Mouse (Mus musculus): ENCODE measurements around the gene Esrrg. TPM values are rescaled to one million over a fixed set of nuclear protein-coding genes. Genes with fewer than 3 reads are reported as not detected.

Gene Esrrg
- polyA plus RNA-seq, 1 experiment from 2014 or later, result 31.6 TPM

DNA sequence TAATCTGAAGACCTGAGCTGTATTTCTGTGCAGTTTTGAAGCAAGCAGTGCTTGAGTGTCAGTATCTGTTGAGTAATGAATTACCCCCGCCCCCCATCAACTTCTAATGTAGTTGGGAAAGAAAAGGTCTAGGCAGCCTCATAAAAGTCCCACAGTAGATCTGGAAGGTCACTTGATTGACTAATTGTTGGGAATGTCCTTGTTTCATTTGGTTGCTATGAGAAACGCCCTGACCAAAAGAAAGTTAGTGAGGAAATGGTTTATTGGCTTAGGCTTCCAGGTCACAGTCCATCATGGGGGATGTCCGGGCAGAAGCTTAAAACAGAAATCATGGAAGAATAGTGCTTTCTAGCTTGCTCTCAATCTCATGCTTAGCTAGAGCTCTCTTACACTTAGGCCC lies 287.7 kb downstream of the Esrrg start:
- H3K27me3 ChIP-seq (replicated peaks), result no peaks in the 10 kb centered on the region
- H3K4me1 ChIP-seq, result no peaks in the 10 kb centered on the region
- no peak for ATAC-seq (ENCODE audit: low FRiP score)
- H3K4me3 ChIP-seq (replicated peaks), result no peak overlapping the region
- no peaks in the 10 kb centered on the region for H3K36me3 ChIP-seq
- H3K9me3 ChIP-seq (replicated peaks), result no peaks in the 10 kb centered on the region
- H3K27ac ChIP-seq (replicated peaks), result no peak overlapping the region
- no peak overlapping the region for H3K9ac ChIP-seq (replicated peaks)
- H3K4me2 ChIP-seq, result no peak overlapping the region
- WGBS, result 64% methylated on average over 3 of the region's 3 CpGs

DNA sequence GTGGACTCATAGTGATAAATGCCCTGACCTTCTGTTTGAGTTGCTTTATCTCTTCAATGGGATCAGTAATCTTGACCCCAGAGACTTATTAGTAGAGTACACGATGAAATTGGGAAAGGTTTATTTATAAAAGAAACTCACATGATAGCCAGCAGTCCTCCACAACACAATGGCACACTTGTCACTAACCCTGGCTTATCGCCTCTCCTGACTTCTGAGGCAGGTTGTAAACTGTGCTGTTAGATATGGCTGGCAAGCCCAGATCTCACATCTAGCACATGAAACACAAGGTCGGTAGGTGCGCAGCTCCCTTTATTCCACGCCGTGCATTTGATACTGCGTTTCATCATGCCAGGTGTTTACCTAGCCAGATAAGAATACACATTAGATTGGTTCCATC lies 288.3 kb downstream of the Esrrg start:
- Histone ChIP-seq H3K9me3 (replicated peaks) (no peaks in the 10 kb centered on the region), H3K9ac (replicated peaks) (no peak overlapping the region), H3K36me3 (no peaks in the 10 kb centered on the region), H3K4me2 (no peak overlapping the region), H3K4me3 (replicated peaks) (no peak overlapping the region), H3K4me1 (no peaks in the 10 kb centered on the region), H3K27ac (replicated peaks) (no peak overlapping the region), H3K27me3 (replicated peaks) (no peaks in the 10 kb centered on the region)
- ATAC-seq (ENCODE audit: low FRiP score), result no peak
- WGBS, result 93% methylated on average over 7 of the region's 7 CpGs

DNA sequence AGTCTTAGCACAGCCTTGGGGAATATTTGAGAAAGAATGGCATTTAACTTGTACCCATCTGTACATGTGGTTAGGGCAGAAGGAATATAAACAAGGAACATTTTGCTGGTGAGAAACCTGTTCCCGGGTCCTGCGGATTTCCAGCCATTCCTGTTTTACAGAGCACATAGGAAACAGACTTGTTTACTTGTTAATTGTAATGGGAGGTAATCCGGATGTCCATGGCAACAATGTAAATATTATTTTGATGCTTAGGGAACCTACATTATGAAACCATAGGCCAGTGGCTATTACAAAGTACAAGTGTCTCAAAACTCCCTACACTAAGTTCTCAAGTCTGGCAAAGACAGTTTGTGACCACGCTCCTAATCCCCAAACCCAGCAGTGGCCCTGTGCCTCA lies 290.9 kb downstream of the Esrrg start:
- no peak for ATAC-seq (ENCODE audit: low FRiP score)
- WGBS, result 83% methylated on average over 4 of the region's 4 CpGs
- H3K4me3 ChIP-seq (replicated peaks), result no peak overlapping the region

DNA sequence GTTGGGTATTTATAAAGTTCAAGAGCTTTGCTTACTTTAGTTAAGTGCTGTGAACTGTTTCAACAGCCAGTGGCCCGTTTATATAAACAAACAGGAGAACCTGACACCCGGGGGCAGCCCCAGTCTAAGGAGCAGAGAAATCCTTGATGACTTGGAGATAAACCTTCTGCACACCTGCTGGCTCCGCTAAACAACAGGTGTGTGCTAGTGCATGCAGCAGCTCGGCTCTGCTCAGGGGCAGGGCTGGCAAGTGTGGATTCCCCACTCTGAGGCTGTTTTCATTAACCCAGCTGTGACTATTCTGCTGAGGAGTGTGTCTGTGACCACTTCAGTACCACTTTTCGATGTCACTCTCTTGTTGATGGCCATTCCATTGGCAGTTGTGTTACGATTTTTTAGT lies 292.2 kb downstream of the Esrrg start:
- H3K9me3 ChIP-seq (replicated peaks), result no peaks in the 10 kb centered on the region
- H3K4me2 ChIP-seq, result no peak overlapping the region
- no peak overlapping the region for H3K4me3 ChIP-seq (replicated peaks)
- H3K4me1 ChIP-seq, result no peaks in the 10 kb centered on the region
- no peak for ATAC-seq (ENCODE audit: low FRiP score)
- H3K9ac ChIP-seq (replicated peaks), result no peak overlapping the region
- no peak overlapping the region for H3K27ac ChIP-seq (replicated peaks)
- WGBS, result 74% methylated on average over 6 of the region's 6 CpGs
- H3K27me3 ChIP-seq (replicated peaks), result no peaks in the 10 kb centered on the region
- no peaks in the 10 kb centered on the region for H3K36me3 ChIP-seq

More for the DNA sequence above, 290.9 kb downstream of the Esrrg start:
- H3K27me3 ChIP-seq (replicated peaks), result no peaks in the 10 kb centered on the region
- H3K9ac ChIP-seq (replicated peaks), result no peak overlapping the region
- H3K4me1 ChIP-seq, result no peaks in the 10 kb centered on the region
- no peak overlapping the region for H3K27ac ChIP-seq (replicated peaks)
- H3K9me3 ChIP-seq (replicated peaks), result no peaks in the 10 kb centered on the region
- H3K36me3 ChIP-seq, result no peaks in the 10 kb centered on the region
- H3K4me2 ChIP-seq, result no peak overlapping the region

DNA sequence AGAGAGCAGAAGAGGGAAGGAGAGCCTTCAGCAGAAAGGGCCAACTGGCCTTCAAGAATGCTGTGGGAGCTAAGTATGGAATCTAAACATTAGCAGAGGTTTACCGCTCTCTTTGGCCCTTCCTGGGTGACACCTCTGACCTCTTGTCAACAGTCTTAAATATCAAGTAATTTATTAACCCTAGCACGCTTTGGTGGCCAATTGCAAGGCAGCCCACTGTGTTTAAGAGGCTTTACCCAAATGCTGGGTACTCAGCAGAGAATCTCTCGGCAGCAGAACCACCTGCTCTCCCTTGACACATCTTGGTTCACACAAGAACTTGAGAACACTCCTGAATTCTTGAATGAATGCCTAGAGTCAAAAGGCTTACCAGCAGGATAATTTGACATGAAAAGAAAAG lies 293.6 kb downstream of the Esrrg start:
- no peak overlapping the region for H3K9ac ChIP-seq (replicated peaks)
- no peaks in the 10 kb centered on the region for H3K27me3 ChIP-seq (replicated peaks)
- whole genome bisulfite sequencing, result 34% methylated on average over 3 of the region's 3 CpGs
- H3K27ac ChIP-seq (replicated peaks), result no peak overlapping the region
- no peak overlapping the region for H3K4me3 ChIP-seq (replicated peaks)
- H3K4me2 ChIP-seq, result no peak overlapping the region
- no peaks in the 10 kb centered on the region for H3K9me3 ChIP-seq (replicated peaks)
- H3K4me1 ChIP-seq, result no peaks in the 10 kb centered on the region
- no peak for ATAC-seq (ENCODE audit: low FRiP score)
- no peaks in the 10 kb centered on the region for H3K36me3 ChIP-seq

DNA sequence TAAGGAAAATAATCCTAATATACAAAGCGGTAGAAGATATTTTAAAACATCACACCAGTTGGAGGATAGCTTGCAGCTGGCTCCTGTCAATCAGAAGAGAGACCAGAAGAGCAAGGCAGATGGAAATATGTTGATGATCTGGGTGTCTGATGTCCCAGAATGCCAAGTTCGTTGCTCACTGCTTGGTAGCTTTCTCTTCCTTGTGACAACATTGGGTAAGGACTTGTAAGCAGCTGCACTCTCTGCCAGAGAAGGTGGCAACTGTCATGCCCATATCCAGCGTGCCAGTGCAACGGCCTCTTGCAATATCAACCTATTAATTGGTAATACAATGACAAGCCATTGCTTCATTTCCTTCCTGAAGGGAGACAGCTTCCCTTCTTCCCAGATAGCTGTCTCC lies 296.1 kb downstream of the Esrrg start:
- H3K4me1 ChIP-seq, result 0 out of 2 replicates have a peak, but pooled peaks cover 4% of the 10 kb centered on the region
- no peaks in the 10 kb centered on the region for H3K36me3 ChIP-seq
- H3K27me3 ChIP-seq (replicated peaks), result no peaks in the 10 kb centered on the region
- ATAC-seq (ENCODE audit: low FRiP score), result no peak
- no peak overlapping the region for H3K4me2 ChIP-seq
- H3K9me3 ChIP-seq (replicated peaks), result no peaks in the 10 kb centered on the region
- H3K27ac ChIP-seq (replicated peaks), result no peak overlapping the region
- no peak overlapping the region for H3K9ac ChIP-seq (replicated peaks)
- H3K4me3 ChIP-seq (replicated peaks), result no peak overlapping the region
- 77% methylated on average over 4 of the region's 4 CpGs for WGBS

DNA sequence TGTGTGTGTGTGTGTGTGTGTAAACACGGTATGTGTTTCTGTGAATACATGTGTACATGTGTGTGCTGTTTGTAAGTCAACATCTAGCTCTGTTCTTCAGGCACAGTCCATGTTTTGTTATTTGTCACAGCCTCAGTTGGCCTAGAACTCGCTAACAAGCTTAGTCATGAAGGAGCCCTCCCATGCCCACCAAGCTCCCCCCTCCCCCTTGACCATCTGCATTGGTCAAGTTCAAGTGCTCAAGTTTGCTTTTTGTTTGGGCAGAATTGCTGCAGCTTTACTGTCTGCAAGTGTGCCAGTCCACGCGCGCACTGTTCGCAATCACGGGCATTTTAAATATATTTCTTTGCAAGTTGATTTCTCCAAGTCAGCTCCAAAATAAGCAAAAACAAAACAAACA lies 298.8 kb downstream of the Esrrg start:
- ATAC-seq (ENCODE audit: low FRiP score), result no peak
- 66% methylated on average over 7 of the region's 7 CpGs for WGBS
- no peaks in the 10 kb centered on the region for H3K36me3 ChIP-seq
- H3K4me3 ChIP-seq (replicated peaks), result no peak overlapping the region
- 0 out of 2 replicates have a peak, but pooled peaks cover 5% of the 10 kb centered on the region for H3K4me1 ChIP-seq
- no peak overlapping the region for H3K4me2 ChIP-seq
- no peak overlapping the region for H3K27ac ChIP-seq (replicated peaks)
- H3K9ac ChIP-seq (replicated peaks), result no peak overlapping the region
- no peaks in the 10 kb centered on the region for H3K9me3 ChIP-seq (replicated peaks)
- H3K27me3 ChIP-seq (replicated peaks), result no peaks in the 10 kb centered on the region

DNA sequence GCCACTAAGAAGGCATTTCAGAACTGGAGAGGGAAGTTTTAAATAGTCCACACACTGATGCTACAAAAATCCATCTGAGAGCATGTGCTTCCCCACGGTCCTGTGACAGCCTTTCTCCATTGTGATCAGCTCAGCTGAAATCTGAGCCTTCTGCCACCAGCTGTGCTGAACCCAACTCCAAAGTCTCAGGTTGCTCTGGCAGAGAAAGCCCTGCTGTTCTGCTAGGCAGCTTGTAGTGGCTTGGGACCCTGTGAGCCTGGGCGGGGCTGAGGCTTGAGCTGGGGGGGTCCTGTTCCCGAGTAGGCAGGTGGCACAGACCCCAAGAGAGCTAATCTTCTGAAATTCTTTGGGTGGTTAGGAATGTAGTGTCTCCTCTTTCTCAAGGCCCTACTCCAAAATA lies 299.3 kb downstream of the Esrrg start:
- Histone ChIP-seq H3K36me3 (no peaks in the 10 kb centered on the region), H3K9ac (replicated peaks) (no peak overlapping the region), H3K4me2 (no peak overlapping the region), H3K27me3 (replicated peaks) (no peaks in the 10 kb centered on the region), H3K4me1 (0 out of 2 replicates have a peak, but pooled peaks cover 5% of the 10 kb centered on the region), H3K9me3 (replicated peaks) (no peaks in the 10 kb centered on the region), H3K27ac (replicated peaks) (no peak overlapping the region), H3K4me3 (replicated peaks) (no peak overlapping the region)
- no peak for ATAC-seq (ENCODE audit: low FRiP score)
- WGBS, result 7% methylated on average over 3 of the region's 3 CpGs

DNA sequence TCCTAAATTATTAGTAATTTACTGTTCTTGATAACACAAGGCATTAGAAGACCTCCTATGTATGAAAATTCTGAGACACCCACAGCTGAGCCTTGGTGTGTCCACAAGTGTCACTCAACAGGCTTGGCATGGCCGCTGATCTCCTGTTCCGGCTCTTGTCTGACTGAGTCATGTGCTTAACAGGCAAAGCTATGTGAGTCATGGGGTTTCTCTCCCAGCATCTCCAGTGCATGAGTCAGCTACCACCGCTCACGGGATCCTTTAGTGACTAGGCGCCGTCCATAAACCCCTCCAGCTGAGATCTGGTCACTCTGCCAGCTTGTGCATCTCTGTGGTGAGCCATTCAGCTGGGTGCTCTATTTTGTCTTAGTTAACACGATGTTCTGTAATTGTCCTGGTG lies 302.1 kb downstream of the Esrrg start:
- 89% methylated on average over 7 of the region's 7 CpGs for WGBS
- Histone ChIP-seq H3K36me3 (no peaks in the 10 kb centered on the region), H3K4me1 (0 out of 2 replicates have a peak, but pooled peaks cover 5% of the 10 kb centered on the region), H3K9me3 (replicated peaks) (no peaks in the 10 kb centered on the region), H3K4me2 (no peak overlapping the region), H3K4me3 (replicated peaks) (no peak overlapping the region), H3K27me3 (replicated peaks) (no peaks in the 10 kb centered on the region), H3K9ac (replicated peaks) (no peak overlapping the region), H3K27ac (replicated peaks) (no peak overlapping the region)
- ATAC-seq (ENCODE audit: low FRiP score), result no peak

DNA sequence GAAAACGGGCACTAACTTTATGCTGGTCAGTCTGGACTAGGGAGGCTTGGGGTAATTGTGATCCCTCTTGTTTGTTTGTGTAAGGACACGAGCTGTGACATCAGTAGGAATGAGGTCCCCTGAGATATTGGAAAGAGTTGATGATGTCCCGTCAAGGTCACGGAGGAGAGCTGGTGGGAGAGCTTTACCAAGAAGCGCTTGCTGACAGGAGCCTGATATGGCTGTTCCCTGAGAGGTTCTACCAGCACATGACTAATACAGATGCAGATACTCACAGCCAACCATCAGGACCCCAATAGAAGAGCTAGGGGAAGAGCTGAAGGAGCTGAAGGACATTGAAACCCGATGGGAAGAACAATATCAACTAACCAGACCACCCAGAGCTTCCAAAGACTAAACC lies 302.6 kb downstream of the Esrrg start:
- no peaks in the 10 kb centered on the region for H3K27me3 ChIP-seq (replicated peaks)
- 0 out of 2 replicates have a peak, but pooled peaks cover 5% of the 10 kb centered on the region for H3K4me1 ChIP-seq
- H3K4me2 ChIP-seq, result no peak overlapping the region
- no peak overlapping the region for H3K4me3 ChIP-seq (replicated peaks)
- no peaks in the 10 kb centered on the region for H3K36me3 ChIP-seq
- no peak for ATAC-seq (ENCODE audit: low FRiP score)
- WGBS, result 89% methylated on average over 6 of the region's 6 CpGs
- no peak overlapping the region for H3K27ac ChIP-seq (replicated peaks)
- H3K9me3 ChIP-seq (replicated peaks), result no peaks in the 10 kb centered on the region
- H3K9ac ChIP-seq (replicated peaks), result no peak overlapping the region

DNA sequence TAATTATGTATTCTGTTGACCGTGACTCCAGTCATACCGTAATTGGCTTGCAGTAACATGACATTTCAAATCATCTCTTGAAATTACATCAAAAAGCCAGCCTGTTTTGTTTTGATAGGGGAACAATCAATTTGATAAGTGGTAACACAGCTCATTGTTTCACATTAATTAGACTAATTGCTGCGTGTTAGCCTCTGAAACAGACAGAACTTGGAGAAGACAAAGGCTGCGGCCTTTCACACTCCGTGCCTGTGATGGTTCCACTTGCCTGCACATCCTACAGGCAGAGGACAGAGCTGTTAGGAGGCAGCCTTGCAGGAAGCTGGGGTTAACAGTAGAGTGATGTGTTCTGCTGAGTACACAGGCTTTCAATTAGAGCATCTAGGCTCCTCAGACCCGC lies 309.7 kb downstream of the Esrrg start:
- ATAC-seq (ENCODE audit: low FRiP score), result no peak
- 60% methylated on average over 6 of the region's 6 CpGs for WGBS
- H3K4me2 ChIP-seq, result no peak overlapping the region
- H3K9me3 ChIP-seq (replicated peaks), result no peaks in the 10 kb centered on the region
- H3K4me3 ChIP-seq (replicated peaks), result no peak overlapping the region
- H3K27me3 ChIP-seq (replicated peaks), result no peaks in the 10 kb centered on the region
- H3K36me3 ChIP-seq, result no peaks in the 10 kb centered on the region
- H3K27ac ChIP-seq (replicated peaks), result no peak overlapping the region
- H3K4me1 ChIP-seq, result no peaks in the 10 kb centered on the region
- no peak overlapping the region for H3K9ac ChIP-seq (replicated peaks)

DNA sequence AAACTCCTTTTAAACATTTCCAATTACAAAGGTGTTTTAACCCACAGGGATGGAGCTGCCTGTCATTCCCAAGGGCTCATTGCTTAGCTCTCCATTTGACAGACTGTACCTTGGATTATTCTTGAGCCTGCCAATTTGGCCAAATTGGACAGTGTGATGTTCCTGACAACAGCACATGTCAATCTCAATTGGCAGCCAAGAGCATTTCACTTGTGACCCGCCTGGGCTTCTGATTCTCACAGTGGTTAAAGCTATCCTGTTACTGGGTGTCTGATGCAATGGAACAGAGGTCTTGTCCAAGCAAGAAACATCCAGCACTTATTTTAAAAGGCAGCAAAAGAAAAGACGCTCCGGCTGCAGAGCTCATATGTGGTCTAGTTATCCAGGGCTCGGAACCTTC lies 310.3 kb downstream of the Esrrg start:
- Histone ChIP-seq H3K4me3 (replicated peaks) (no peak overlapping the region), H3K4me2 (no peak overlapping the region), H3K27ac (replicated peaks) (no peak overlapping the region), H3K9me3 (replicated peaks) (no peaks in the 10 kb centered on the region), H3K9ac (replicated peaks) (no peak overlapping the region), H3K36me3 (no peaks in the 10 kb centered on the region), H3K4me1 (no peaks in the 10 kb centered on the region), H3K27me3 (replicated peaks) (no peaks in the 10 kb centered on the region)
- 95% methylated on average over 4 of the region's 4 CpGs for WGBS
- no peak for ATAC-seq (ENCODE audit: low FRiP score)

DNA sequence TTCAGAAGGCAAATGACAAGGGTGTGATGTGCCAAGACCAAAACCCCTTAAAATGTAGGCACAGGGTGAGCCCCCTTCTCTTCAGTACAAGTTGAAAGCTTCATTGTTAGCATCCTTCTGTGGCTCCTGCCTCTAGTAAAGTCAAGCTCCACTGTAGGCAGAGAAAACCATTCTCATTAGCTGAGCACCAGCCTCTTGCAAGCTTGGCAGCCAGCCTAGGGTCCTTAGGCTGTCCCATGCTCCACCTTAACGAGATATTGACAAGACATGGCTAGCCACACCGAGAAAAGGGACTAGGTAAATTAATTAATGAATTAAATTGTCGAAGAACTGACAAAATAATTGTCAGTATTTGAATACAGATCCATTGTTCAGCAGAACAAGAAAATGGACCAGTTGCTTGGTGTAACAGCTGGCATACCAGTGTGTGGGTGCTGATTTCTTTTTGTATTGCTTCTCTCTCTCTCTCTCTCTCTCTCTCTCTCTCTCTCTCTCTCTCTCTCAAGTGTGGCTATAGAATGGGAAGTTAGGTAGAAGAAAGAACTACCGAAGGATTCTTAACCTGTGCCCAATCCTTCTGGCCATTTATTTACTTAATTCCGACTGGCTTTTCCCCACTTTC lies 311.7 kb downstream of the Esrrg start:
- Histone ChIP-seq H3K4me3 (replicated peaks) (no peak overlapping the region), H3K4me1 (no peaks in the 10 kb centered on the region), H3K4me2 (no peak overlapping the region), H3K27ac (replicated peaks) (no peak overlapping the region), H3K9me3 (replicated peaks) (no peaks in the 10 kb centered on the region), H3K9ac (replicated peaks) (no peak overlapping the region), H3K36me3 (no peaks in the 10 kb centered on the region), H3K27me3 (replicated peaks) (no peaks in the 10 kb centered on the region)
- ATAC-seq (ENCODE audit: low FRiP score), result no peak
- WGBS, result 73% methylated on average over 5 of the region's 5 CpGs
